Mouse (Mus musculus) R1 (cell line): ENCODE measurements around the gene Kcns1.
A peak's percentile ranks its signal among the peaks of the same experiment; 100 is the strongest.

Experiments used
- DNase-seq: peaks from one replicate; pipeline ENCODE4 v3.0.0-alpha.2; 2018; ENCODE audit warnings: low read depth, low spot score

The Kcns1 gene

DNA sequence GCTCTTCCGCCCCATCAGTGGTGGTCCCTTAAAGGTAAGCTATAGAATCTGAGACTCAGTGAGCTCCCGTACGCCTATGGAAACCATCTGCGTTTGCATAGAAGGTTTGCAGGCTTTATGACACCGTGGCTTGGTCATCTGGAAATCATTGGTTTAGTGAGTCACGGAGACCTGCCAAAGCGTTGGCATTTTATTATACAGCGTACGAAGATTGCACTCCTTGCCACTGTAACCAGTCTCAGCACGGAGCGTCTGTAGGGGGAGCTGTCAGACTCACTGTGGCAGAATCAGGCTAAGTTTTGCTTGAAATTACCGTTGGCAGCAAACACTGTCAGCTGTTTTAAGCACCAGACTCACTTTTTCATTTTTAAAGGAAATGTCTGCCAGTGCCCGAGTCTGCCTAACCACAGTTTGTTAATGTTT lies 44.4 kb downstream of the Kcns1 start:
- peak; percentile 31 for DNase-seq

GRCm38 (mm10) chr2:164123169-164123766 lies 47.6 kb downstream of the Kcns1 start:
- DNase-seq = no peak

GRCm38 (mm10) chr2:164119503-164119902 lies 51.4 kb downstream of the Kcns1 start:
- DNase-seq = no peak

GRCm38 (mm10) chr2:164115531-164115930 lies 55.4 kb downstream of the Kcns1 start:
- no peak for DNase-seq

GRCm38 (mm10) chr2:164114051-164114450 lies 56.9 kb downstream of the Kcns1 start:
- no peak for DNase-seq
